Mouse (Mus musculus): ENCODE measurements at regions not wholly inside any gene's neighbourhood (a gene's known extent, or its start where the extent isn't known, plus 50 kb on each side); places are given as distances from the start of the nearest gene placed in this dataset.

DNA sequence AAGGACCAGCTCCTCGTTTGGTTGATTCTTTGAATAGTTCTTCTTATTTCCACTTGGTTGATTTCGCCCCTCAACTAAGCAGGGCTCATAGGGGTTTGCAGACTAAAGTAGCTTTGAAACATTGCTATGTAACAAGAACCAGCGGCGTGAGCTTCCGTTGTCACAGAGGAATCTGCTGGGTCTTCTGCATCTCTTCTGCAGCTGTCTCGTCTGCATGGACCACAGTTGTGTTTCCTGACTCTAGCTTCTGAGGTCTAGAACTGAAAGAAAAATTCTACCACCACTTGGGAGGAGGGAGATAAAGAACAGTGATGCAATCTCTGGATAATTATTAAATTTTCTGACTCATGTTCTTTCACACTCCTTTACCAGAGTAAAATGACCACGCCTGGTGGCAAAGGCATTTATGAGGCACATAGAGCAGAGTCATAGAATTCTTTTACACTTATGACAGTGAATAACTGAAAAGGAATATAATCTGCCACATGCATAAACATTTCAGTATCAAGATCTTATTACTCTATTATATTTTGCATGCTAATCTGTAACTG is 1340.9 kb downstream of the Slc22a22 start:
- no peak for DNase-seq

DNA sequence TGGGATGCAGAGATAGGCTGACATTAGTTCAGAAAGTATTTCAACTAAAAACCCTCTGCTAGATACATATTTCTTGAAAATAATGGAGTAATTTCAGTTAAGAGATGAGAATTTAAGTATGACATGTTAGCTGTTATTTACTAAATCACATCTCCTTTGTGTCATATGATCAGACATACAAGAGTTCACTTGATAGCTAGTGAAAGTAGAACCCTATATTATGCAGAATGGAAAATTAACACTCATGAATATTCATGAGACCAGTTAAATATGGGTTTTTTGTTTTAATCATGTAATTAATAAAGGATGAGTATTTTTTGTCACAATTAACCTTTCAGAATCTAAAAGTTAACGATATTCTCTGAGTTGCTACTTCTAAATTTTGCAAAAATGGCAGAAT is 1349.4 kb downstream of the Slc22a22 start:
- no peak for DNase-seq

DNA sequence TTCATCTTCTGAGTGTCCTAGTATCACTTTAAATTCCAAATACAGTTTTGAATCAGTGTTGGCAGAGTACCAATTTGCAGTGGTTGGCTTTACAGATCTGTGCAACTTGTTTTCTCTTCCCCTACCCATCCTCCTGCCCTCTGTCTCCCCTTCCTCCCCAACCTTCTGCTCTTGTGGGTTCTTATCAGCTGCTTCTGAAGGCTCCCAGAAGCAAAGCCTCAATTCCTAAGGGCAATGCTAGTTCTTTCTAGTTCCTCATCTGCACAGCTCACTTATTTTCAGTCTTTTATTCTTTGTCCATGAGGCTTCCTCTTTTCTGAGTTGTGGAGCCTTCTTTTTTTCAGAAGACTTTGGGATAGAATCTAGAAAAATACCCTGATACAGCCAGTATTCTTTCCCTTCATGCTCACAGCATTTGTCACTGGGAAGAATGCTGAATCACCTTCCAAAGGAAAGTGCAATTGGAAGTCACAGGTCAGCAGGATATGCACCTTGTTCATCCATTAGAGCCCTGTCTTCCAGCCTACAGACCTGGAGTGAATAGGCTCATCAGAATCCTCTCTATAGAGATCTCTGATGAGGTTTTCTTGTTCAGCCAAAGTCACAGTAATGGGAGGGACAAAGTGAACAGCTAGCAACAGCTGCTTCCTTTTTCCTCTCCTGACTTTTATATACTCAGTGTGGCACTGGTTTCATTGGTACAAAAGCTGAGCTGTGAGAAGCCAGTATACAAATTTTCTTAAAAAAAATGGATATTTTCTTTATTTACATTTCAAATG is 1357.9 kb downstream of the Slc22a22 start:
- DNase-seq = no peak

DNA sequence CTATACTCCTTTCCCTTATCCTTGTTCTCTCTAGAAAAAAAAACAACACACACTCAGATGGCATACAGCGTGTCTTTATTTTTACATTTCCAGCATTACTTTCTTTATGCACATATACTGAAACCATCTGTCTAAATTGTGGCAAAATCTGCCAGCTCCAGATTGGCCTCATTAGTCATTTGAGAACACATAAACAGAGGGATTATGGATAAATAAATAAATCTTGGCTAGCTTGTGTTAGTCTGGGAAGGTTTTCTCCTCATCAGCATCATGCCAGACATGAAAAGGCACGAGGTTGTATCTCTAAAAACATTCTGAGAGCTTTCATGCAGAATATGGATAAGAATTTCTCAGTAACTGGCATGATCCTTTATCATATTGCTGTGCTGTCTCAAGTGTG is 1369.1 kb downstream of the Slc22a22 start:
- DNase-seq = no peak

- DNase-seq = no peak
These were observed 1369.7 kb downstream of the Slc22a22 start for GRCm38 (mm10) chr15:56107719-56108118.

GRCm38 (mm10) chr15:56100133-56100735 is 1377.2 kb downstream of the Slc22a22 start:
- no peak for DNase-seq

- no peak for DNase-seq
These were observed 1399.4 kb downstream of the Slc22a22 start for GRCm38 (mm10) chr15:56077838-56078567.

- DNase-seq = no peak
These were observed 1400.3 kb downstream of the Slc22a22 start for GRCm38 (mm10) chr15:56077081-56077480.

- no peak for DNase-seq
These were observed 1400.7 kb downstream of the Slc22a22 start for GRCm38 (mm10) chr15:56076680-56077079.

- DNase-seq = no peak
These were observed 1407.9 kb downstream of the Slc22a22 start for GRCm38 (mm10) chr15:56069511-56069910.

GRCm38 (mm10) chr15:56067214-56067613 is 1410.2 kb downstream of the Slc22a22 start:
- DNase-seq = no peak

GRCm38 (mm10) chr15:56066540-56066939 is 1410.9 kb downstream of the Slc22a22 start:
- no peak for DNase-seq

DNA sequence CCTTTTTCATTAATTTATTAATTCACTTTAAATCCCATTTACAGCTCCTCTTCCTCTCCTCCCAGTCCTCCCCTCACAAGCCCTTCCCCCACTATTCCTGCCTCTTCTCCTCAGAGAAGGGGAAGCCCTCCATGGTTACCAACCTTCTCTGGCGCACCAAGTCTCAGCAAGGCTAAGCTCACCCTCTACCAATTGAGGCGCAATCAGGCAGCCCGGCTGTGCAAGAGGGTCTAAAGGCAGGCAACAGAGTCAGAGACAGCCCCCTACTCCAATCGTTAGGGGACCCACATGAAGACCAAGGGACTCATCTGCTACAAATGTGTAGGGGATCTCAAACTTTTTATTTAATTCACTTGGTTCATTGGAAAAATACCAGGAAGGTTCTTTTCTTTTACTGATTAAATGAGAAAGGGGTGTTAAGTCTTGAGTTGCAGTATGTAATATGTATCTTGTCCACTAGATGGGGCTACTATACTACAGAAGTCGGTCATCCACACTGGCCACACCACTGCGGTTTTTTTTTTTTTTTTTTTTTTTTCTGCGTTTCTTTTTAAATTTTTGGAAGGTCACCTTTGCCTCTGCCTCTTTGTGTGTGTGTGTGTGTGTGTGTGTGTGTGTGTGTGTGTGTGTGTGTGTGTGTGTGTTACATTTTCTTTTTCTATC is 1411.4 kb downstream of the Slc22a22 start:
- no peak for DNase-seq

DNA sequence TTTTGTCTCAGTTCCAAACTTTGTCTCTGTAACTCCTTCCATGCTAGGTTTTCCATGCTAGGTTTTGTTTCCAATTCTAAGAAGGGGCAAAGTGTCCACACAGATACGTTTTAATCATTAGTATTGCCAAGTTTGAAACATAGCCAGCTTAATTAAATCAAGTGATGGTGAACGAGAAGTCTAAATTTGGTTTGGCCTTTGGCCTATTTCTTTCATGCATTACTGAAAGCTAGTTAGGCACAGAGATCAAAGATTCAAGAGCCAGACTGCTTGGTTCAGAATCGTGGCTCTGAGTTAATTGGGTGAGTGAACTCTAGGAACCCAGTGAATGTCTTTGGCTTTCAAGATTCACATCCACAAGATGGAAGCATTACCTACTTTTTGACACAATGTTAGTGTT is 1414.8 kb downstream of the Slc22a22 start:
- no peak for DNase-seq

DNA sequence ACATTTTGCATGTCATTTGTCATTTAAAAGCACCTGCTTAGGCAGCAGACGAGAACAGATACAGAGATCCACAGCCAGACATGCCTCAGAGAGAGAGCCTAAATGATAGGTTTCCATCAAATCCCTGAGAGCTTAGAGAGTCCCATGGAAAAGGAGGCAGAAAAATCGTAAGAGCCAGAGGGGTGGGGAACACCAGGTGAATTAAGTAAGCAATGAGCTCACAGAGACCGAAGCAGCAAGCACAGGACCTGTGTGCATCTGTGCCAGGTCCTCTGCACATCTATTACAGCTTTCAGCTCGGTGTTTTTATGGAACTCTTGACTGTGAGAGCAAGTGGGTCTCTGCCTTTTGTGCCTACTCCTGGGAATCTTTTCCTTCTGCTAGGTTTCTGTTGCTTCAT is 1416.1 kb downstream of the Slc22a22 start:
- DNase-seq = no peak

DNA sequence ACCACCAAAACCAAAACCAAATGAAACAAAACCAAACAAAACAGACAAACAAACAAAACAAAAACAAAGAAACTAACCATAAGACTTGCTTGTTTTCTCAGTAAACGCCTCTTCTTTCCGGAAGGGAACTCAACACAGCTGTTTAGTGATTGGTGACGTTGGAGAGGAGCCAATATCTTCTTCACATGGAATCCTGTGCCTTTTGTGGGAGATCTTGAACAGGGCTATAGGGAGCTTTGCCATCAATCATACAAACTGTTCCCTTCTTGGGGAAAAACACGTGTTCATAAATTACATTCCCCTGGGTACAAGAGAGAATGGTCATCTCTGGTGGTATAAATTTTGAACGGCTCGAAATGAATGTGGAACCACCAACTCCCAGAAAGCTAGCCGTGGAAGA is 1426.7 kb downstream of the Slc22a22 start:
- DNase-seq = no peak

DNA sequence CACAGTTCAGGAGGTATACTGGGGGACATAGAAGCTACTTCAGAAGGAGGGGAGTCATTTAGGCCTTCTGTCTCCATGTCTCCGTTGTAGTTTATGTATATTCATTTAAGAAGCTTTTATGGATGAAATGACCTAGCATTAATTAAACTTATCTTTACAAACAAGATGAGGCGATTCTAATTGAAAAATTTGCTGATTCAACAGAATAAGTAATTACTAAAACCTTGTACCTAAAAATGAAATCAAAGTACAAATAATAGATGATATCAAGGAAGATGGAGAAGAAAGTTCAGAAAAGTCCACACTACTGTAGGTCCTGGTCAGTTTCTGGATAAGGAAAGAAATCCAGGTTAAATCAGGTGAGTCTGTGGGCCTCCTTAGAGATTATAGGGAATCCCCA is 1429.6 kb downstream of the Slc22a22 start:
- no peak for DNase-seq

DNA sequence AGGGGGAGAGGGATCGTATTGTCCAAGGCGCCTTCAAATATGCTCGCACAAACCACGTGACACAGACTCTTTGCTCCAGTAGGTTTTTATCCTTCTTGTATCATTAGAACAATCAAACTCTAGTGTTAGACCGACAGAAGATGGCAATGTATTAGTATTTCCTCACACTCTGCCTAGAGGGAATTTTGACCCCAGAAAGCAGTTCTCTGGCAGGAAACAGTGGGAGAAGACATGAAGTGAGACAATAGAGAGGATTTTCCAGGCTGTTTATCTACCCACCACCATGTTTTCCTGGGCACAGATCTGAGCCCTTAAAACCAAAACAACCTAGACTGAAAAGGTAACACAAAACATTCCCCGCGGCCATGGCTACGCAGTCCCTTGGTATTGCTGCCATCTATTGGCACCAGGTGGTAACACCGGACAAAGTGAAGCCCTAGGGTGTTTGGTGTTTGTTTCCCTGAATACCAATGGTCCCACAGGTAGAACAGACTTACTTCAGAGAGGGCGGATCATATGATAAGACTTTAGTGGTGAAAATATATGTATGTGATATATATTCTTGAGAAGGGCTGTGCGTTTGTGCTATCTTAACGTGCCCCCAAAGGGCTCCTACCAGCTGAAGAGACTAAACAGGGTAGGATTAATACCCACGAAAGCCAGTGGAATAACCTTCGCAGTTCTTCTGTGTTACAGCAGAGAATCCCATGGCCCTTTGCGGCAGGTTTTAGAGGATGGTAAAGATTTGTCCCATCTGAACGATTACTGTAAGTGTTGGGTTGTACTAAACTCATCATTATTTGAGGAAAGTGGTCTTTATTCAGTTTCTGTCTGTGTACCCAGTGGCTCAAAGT is 1430.5 kb downstream of the Slc22a22 start:
- DNase-seq = peak; percentile 77 to 79

DNA sequence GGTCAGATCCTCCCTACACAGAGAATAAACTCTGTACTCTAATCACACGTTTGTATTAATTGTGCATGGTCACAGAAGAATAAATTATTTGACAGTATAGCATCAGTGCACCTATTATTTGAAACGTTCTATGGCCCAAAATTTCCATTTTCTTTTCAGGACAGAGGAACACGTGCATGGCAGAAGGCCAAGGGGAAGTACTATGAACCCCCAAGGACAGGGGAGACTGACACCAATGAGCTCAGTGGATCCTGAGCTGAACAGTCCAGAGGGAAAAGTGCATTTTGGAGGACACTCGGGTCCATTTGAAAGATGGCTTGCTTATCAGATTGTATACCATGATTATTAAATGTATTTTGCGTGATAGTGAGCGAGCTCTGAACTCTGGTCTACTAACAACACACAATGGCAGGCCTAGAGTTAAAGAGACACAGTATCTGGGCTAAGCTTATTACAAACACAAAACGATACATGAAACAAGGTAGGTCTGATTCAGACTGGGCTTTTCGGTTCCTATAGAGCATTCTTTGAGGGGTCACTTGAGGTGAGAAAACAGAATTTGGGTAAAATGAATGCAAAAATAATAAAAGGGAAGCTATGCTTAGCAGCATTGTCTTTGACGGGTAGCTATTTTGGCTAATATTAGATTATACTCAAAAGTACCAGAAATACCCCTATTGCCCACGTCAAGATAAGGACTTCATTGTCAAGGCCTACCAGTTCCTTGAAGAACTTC is 1431.7 kb downstream of the Slc22a22 start:
- no peak for DNase-seq

DNA sequence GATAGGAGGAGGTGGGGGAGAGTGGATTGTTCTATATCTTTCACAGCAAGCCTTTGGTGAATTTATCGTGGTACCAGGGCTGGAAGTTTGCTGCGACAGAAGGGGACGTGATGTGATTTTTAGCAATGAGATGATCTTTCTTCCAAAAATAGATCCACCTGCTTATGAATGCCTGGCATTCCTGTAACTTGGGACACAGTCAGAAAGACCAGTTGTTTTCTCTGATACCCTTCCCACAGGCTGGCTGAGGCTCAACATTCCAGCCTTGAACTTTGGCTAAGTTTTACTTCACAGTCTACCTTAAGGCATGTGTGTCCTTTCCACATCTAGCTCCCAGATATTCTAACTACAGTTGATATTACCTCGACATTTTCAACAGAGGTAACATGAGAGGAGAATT is 1434.1 kb downstream of the Slc22a22 start:
- no peak for DNase-seq

GRCm38 (mm10) chr15:56042449-56042848 is 1435.0 kb downstream of the Slc22a22 start:
- DNase-seq = no peak

Measured in B cell, adult 2 months (primary cell).